Mouse (Mus musculus) G1E-ER4 (cell line): Measurements from ENCODE around the gene Ticam1. TPM values are rescaled to one million over a fixed set of nuclear protein-coding genes. Genes with fewer than 3 reads are reported as not detected.

Source experiments
- GATA1 ChIP-seq: IDR thresholded peaks from one replicate; pipeline ENCODE4 v1.8.0; 2012; ENCODE audit warnings: low read length, inconsistent platforms
- polyA plus RNA-seq: library from polyadenylated mRNA; stranded (reverse); fragments of >175 nt; gene quantifications from 2 replicates; pipeline ENCODE4 v1.2.3, GENCODE M21; 2012

Gene Ticam1
- 6.3 and 7.7 TPM in 2 replicates for polyA plus RNA-seq

DNA sequence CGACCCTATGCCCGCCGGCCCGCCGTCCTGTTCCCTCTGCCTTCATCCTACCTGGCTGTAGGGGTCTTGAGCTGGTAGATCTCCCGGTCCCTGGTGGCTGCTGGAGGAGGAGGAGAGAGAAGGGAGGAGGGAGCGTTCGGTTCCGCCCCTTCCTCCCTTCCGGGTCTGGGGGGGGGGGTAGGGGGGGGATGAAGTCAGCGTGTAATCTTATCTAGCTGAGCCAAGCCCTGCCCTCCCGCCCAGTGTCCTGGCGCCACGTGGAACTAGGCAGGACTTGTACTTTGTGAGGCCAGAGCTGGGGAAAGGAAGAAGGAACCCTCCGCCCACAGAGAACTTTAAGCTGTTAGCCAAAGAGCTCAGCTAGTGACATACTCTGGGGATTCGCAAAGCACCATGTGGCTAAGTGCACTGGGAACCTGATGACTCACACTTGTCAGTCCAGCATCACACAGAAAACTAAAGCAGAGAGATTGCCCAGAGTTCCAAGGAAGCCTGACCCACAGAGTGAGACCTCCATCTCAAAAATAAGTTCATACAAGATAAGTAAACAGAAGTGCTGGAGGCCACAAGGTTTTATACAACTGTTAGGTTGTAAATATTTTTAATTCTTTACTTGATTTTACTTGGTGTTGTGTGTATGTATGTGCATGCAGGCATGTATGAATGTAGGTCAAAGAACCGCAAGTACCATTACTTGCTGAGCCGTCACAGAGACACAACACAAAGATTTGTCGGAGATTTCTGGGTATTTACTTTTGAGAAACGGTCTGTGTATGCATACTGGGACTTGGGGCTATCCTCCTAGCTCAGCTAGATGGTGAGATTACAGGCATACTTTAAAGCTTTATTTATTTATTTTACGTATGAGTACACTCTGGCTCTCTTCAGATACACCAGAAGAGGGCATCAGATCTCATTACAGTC, at the start of gene Ticam1:
Gene Ticam1 (minus strand): TSS at position 144 of the 924 bp plus-strand sequence.
- TF ChIP-seq GATA1: no peak

DNA sequence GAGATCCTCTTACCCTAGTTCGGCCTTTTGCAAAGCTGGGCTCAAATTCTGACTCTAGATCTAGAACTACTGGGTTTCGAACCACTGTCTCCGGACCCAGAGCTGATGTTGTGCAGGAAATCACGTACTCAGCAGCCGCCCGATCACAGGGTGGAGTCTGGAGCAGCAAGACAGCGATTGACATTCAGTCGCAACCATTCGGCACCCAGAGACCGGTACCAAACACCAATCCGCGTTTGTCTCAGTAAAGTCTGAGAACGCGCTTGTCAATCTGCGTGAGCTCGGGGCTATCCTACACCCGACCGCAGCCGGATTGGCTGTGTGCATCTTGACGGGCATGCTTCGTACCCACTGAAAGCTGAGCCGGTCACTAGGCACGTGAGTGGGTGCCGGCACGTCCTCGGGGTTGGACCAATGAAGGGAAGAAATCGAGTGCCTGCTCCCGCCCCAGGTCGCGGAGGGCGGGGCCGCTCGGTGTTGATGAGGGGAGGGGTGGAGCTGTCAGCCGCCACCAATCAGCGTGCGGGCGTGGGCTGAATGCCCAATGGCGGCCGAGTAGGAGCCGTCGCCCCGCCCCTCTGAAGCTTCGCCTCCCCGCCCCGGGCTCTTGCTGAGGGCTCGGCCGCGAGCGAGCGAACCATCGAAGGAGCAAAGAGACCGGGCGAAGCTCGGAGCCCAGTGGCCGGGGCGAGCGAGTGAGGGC, 49.0 kb upstream of the Ticam1 start, which contains the start of gene Kdm4b:
Gene Kdm4b (plus strand): TSS at position 613 of the 703 bp plus-strand sequence.
- TF ChIP-seq GATA1: no peak

DNA sequence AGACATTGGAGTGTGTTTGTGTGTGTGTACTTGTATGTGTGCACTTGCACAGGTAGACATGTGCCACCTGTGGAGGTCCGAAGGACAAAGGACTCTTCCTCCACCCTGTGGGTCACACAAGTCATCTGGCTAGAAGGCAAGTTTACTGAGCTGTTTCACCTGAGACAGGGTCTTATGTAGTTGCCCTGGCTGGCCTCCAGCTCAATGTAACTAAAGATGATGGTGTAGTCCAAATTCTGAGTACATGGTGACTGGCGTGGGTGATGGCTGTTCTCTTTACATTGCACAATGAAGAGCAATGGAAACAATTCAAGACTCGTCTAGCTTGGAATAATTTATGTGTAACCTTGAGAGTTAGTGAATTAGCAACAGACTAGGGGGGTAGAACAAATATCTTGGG, 47.8 kb upstream of the Ticam1 start:
- TF ChIP-seq GATA1: no peak

DNA sequence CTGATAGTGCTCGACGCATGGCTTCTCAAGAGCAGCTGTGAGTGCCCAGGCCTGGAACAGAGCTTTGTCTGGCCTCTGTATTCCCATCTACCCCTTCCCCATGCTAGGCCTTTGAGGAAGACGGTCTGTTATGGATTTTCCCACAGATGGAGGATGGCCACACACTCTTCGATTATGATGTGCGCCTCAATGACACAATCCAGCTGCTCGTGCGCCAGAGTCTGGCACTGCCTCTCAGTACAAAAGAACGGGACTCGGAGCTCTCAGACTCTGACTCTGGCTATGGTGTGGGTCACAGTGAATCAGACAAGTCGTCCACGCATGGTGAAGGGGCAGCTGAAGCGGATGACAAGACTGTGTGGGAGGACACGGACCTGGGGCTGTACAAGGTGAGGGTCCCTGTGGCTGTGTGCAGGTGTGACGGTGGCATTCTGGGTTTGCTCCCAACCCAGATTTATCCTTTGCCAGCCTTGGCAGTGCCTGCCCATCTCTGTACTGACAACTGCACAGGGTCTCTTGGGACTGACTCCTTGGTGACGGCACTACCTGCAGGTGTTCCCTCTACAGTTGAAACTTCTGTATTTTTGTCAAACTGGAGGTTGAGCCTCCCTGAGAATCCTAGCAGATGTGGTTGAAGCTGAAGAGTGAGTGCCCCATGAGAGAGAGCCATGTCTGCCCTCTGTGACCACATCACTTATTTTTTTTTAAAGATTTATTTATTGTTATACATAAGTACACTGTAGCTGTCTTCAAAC, 32.8 kb upstream of the Ticam1 start:
- no peak for TF ChIP-seq GATA1

DNA sequence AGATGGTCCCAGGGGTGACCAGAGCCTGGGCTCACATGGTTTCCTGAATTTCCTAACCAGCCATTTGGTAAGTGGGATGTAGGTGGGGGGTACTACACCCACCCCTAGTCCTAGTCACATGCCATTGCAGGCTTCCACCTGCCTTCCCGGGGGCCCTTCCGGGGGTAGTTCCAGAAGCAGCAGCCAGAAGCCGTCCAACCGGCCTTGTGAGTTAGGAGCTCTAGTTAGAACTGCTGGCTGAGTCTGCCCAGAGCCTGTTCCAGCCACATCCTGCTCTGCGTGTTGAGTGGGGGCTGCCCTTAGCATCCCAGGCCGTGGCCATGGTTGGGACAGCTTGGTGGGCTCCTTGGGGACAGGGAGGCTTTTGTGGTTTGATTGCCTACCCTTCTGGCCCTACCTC, 31.5 kb upstream of the Ticam1 start:
- TF ChIP-seq GATA1: no peak

DNA sequence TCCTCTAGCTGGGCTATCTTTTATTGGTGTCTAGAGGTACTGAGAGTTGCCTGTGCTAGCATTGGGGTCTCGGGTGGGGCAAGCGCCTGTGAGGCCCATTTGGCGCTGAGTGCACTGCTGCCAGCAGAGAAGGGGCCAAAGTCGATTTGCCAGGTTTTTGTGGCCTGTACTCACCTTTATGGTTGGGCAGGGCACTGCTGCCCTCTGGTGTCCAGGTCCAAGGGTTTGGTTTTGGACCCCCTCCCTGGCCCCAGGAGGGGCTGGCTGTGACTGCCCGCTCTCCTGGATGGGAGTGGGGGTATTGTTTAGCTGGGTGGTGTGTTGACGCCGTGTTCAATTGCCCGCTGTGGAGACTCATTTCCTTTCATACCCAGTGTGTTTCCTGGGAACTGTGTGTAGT, 29.2 kb upstream of the Ticam1 start:
- TF ChIP-seq GATA1: no peak

DNA sequence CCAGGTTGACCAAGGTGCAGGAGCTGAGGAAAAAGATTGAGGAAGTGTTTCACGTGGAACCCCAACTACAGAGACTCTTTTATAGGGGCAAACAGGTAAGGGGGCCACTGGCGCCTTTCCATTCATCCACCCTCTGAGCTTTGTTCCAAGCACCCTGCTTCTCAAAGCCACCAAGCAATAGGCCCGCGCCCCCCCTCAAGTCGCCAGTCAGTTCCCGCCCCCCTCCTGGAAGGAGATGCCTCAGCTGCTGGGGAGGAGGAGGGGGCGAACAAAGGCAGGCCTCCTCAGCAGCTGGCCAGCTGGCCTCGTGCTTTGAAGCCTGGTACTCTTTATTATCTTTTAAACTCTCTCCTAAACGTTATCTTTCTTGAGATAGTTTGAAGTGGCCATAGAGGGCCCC, 28.6 kb upstream of the Ticam1 start:
- no peak for TF ChIP-seq GATA1

DNA sequence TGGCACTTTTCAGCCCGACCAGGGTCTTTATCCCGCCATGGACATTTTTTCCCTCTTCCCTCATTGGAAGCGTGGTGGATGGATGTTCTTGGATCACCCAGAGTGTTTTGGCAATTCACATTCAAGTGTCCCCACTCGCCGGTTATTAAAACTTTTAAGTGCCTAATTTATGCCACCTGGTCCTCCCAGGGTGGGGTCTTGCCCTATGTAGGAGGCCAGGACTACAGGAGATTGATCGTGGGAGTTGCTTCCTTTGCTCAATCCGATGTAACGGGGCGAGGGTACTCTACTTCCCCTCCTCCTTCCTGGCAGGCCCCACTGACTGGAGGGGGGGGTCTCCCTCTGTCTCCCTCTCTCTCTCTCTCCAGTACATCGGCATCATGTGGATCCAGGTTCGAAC, 28.1 kb upstream of the Ticam1 start:
- no peak for TF ChIP-seq GATA1

DNA sequence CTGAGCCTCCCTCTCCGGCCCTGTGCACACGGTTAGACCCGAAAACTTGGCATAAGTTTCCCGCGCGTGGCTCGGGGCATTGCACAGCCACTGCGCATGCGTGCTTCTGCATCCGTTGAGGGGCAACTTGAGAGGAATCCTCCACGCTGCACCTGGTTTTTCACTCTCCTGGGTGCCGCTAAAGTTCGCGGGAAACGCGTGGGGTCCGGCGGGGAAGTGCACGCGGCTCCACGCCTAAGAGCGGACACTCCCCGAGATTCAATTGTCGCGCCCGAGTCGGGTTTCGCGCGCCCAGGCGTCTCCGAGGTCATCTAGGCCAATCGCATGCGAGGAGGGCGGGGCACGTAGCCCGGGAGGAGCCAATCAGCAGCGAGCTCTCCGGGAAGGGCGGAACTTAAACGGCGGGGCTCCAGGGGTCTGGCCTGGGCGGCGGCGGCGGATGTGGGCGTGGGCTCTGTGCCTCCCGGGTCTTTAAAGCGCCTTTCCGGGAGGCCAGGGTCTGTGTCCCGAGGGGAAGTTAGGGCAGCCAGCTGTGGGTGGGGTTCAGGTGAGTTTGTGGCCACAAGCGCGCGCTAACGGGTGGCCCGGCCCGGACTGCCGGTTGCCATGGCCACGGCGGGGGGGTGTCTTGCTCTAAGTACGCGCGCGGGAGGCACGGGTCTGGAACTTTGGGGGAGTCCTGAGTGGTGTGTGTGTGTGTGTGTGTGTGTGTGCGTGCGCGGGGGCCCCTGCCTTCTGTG, 27.4 kb upstream of the Ticam1 start:
- no peak for TF ChIP-seq GATA1

DNA sequence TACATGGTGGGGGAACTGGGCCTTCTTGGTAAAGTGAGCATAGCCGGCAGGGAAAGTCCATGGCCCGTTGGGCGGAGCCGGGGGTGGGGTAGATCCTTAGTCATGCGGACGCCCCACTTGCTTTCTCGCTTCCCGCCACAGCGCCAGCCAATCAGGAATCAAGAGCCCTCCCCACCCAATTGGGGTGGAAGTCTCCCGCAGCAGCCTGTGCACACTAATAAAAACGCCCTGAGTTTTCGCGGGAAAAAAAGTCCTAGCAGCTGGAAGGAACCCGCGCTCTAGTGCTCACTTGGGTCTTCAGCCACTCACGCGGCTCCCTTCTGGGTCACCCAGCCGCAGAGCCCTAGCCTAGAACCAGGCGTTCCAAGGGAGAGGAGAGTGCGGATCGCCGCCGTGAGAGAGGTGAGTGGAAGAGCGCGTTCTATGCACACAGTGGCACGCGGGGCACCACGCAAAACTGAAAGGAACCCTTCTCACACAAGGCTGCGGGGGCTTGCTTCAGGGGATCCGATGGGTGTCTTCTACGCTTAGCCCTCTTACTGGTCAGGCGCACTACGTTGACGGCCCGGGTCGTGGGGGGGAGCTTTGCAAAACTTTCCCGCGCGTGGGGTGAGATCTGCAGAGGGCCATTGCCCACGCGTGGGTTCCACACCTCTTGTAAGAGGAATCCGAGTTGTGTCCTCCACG, 26.7 kb upstream of the Ticam1 start, which contains the start of gene Uhrf1:
Gene Uhrf1 (plus strand): TSS at position 162 of the 687 bp plus-strand sequence.
- TF ChIP-seq GATA1: no peak

DNA sequence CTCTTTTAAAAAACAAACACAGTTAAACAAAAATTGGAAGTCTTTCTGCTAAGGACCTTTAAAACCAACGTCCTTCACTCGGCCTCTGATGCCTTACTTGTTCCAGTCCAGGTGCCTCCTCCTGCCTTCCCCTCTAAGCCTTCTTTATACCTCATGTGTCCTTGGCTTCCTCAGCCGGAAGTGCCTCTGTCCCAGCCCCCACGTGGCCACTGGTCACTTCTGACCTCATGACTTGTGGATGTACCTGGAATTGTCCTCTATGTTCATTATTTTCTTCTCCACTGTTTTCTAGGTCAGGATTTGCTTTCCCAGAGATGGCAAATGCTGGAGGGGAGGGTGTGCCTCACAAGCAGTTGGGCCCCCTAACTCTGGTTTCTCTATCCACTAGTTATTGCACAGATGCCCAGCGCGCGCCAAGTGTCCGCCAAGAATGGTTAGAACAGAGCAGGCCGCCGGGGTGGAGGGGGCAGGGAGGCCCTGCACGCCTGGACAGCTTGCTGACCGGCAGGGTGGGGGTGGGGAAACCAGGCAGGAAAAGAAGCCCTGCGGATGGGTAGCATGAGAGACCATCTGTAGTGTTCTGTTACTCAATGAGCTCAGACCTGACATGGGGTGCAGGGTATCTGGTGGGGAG, 25.9 kb upstream of the Ticam1 start:
- no peak for TF ChIP-seq GATA1

DNA sequence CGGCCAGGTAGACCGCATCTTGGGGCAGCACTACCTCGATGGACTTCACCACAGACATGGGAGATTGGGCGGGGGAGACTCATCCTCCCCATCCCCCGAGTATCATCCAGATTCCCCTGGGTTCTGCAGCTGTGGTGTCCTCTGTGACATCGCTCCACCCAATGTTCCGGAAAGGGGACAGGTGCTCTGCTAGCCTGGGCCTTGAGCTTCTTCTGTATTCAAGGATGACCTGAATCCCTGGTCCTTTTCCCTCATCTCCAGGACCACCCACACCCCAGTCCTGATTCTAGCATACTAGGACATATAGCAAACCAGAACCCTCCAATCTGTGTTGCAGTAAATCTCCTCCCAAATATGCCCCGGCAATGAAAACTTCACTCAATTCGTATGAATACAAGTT, 23.6 kb upstream of the Ticam1 start, which contains the start of gene Arrdc5:
Gene Arrdc5 (minus strand): TSS at position 101 of the 400 bp plus-strand sequence.
- TF ChIP-seq GATA1: no peak

DNA sequence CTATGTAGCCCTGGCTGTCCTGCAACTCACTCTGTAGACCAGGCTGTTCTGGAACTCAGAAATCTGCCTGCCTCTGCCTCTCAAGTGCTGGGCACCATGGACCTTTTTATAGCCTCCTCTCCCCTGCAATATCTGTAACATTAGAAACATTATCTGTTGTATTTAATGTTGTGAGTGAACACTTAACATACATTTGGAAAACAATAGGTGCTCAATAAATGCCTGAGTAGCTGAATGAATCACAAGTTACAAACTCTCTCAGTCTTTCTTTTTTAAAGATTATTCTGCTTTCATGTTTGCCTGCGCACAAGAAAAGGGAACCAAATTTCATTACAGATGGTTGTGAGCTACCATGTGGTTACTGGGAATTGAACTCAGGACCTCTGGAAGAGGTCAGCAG, 21.7 kb upstream of the Ticam1 start:
- TF ChIP-seq GATA1: no peak

DNA sequence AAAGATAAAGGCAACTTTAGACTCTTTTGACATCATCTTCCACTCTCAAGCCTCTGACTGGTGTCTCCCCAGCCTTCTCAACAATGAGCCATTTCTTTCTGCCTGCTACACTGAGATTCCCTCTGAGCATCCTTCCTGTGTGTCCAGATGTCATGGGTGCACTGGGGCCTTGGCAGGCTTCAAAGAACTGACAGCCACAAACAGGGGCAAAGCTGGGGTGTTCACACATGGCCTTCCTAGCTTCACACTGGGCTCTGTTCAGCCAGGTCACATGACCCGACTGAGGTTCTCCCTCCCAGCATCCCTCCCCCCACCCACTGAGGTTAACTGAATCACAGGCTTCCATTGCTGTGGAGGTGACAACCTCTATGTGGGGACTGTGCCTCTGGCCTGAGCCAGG, 19.6 kb upstream of the Ticam1 start:
- TF ChIP-seq GATA1: no peak
